Mouse (Mus musculus): ENCODE measurements at regions not wholly inside any gene's neighbourhood (a gene's known extent, or its start where the extent isn't known, plus 50 kb on each side); places are given as distances from the start of the nearest gene placed in this dataset.

- no peak for DNase-seq (ENCODE audit: low spot score)
Observed at GRCm38 (mm10) chr15:50942429-50942828, 2942.3 kb upstream of the Gm7489 start.

- no peak for DNase-seq (ENCODE audit: low spot score)
Observed at GRCm38 (mm10) chr15:50944976-50945375, 2939.7 kb upstream of the Gm7489 start.

- DNase-seq (ENCODE audit: low spot score) = no peak
Observed at GRCm38 (mm10) chr15:50959109-50959508, 2925.6 kb upstream of the Gm7489 start.

GRCm38 (mm10) chr15:50963606-50964005 is 2921.1 kb upstream of the Gm7489 start:
- DNase-seq (ENCODE audit: low spot score) = no peak

GRCm38 (mm10) chr15:50964236-50964635 is 2920.5 kb upstream of the Gm7489 start:
- DNase-seq (ENCODE audit: low spot score) = no peak

- no peak for DNase-seq (ENCODE audit: low spot score)
Observed at GRCm38 (mm10) chr15:50967176-50967575, 2917.5 kb upstream of the Gm7489 start.

- DNase-seq (ENCODE audit: low spot score) = no peak
Observed at GRCm38 (mm10) chr15:50970637-50971036, 2914.1 kb upstream of the Gm7489 start.

- DNase-seq (ENCODE audit: low spot score) = no peak
Observed at GRCm38 (mm10) chr15:50972593-50972992, 2912.1 kb upstream of the Gm7489 start.

- DNase-seq (ENCODE audit: low spot score) = no peak
Observed at GRCm38 (mm10) chr15:50974002-50974754, 2910.5 kb upstream of the Gm7489 start.

- DNase-seq (ENCODE audit: low spot score) = no peak
Observed at GRCm38 (mm10) chr15:50989457-50989856, 2895.2 kb upstream of the Gm7489 start.

- DNase-seq (ENCODE audit: low spot score) = no peak
Observed at GRCm38 (mm10) chr15:50991667-50992066, 2893.0 kb upstream of the Gm7489 start.

GRCm38 (mm10) chr15:50992246-50992645 is 2892.5 kb upstream of the Gm7489 start:
- no peak for DNase-seq (ENCODE audit: low spot score)

GRCm38 (mm10) chr15:50993121-50993520 is 2891.6 kb upstream of the Gm7489 start:
- DNase-seq (ENCODE audit: low spot score) = no peak

- no peak for DNase-seq (ENCODE audit: low spot score)
Observed at GRCm38 (mm10) chr15:50995688-50996087, 2889.0 kb upstream of the Gm7489 start.

GRCm38 (mm10) chr15:50996296-50996695 is 2888.4 kb upstream of the Gm7489 start:
- no peak for DNase-seq (ENCODE audit: low spot score)

- no peak for DNase-seq (ENCODE audit: low spot score)
Observed at GRCm38 (mm10) chr15:50997209-50997763, 2887.4 kb upstream of the Gm7489 start.

GRCm38 (mm10) chr15:51038968-51039367 is 2845.7 kb upstream of the Gm7489 start:
- DNase-seq (ENCODE audit: low spot score) = no peak

- no peak for DNase-seq (ENCODE audit: low spot score)
Observed at GRCm38 (mm10) chr15:51070538-51070937, 2814.2 kb upstream of the Gm7489 start.

GRCm38 (mm10) chr15:51071132-51071656 is 2813.5 kb upstream of the Gm7489 start:
- DNase-seq (ENCODE audit: low spot score) = no peak

GRCm38 (mm10) chr15:51073678-51074077 is 2811.0 kb upstream of the Gm7489 start:
- no peak for DNase-seq (ENCODE audit: low spot score)

GRCm38 (mm10) chr15:51074196-51074595 is 2810.5 kb upstream of the Gm7489 start:
- no peak for DNase-seq (ENCODE audit: low spot score)

- no peak for DNase-seq (ENCODE audit: low spot score)
Observed at GRCm38 (mm10) chr15:51083677-51084322, 2800.9 kb upstream of the Gm7489 start.

GRCm38 (mm10) chr15:51092936-51093335 is 2791.8 kb upstream of the Gm7489 start:
- DNase-seq (ENCODE audit: low spot score) = no peak

Data from c-Kit-positive CD71-positive TER-119-positive erythroid progenitor cells, embryonic 14.5 days (primary cell).